Mouse (Mus musculus) megakaryocyte, embryonic 14.5 days (primary cell): Measurements from ENCODE around the gene Cfap44.

ENCODE experiments used
- FLI1 ChIP-seq: IDR thresholded peaks from 2 replicates; pipeline ENCODE4 v1.6.1; 2012; ENCODE audit warnings: low read length, inconsistent platforms, mixed read lengths
- GATA1 ChIP-seq: IDR thresholded peaks from 3 replicates; pipeline ENCODE4 v1.6.1; 2012; ENCODE audit warnings: mixed read lengths, low read length, inconsistent platforms, borderline replicate concordance

DNA sequence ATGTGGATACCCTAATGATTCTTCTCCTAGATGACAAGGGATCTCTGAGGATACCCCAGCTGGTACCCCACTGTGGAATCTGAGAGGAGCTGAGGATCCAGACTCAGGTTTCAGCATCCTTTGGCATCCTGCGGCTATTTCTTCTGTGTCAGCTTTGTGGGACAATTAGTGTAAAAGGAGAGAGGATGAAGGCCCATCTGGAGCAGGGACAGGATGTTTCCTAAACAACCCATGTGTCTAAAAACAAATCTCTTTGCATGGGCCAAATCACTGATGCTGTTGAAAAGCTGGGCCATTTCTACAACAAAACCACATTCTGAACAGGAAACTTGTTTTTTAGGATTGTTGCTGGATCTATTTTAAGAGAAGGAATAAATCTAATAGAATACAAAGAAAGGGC, 110.6 kb downstream of the Cfap44 start:
- TF ChIP-seq GATA1 (no peak), FLI1 (no peak)
